Mouse (Mus musculus) CH12.LX (cell line): ENCODE data around the gene Olfr469.
"Not testable (repeated sequence)": the region's sequence is repeated elsewhere in the genome, so short reads cannot be mapped to it uniquely, and the experiment has no call there.

Source experiments
- CTCF ChIP-seq, 2 experiments: IDR thresholded peaks in 1 of 2; conservative IDR thresholded peaks in 1 of 2; 2 replicates each; pipeline ENCODE4 v1.5.1; 2011 to 2012; ENCODE audit warnings: low read depth in 2 of 2, low read length in 2 of 2, improper control_type of control experiment in 1 of 2, inconsistent platforms in 1 of 2, mild to moderate bottlenecking in 1 of 2, moderate library complexity in 1 of 2
- EP300 ChIP-seq: IDR thresholded peaks from 2 replicates; pipeline ENCODE4 v1.6.1; 2011; ENCODE audit warnings: low read length, improper control_type of control experiment
- RAD21 ChIP-seq: IDR thresholded peaks from 2 replicates; pipeline ENCODE4 v1.6.1; 2011; ENCODE audit warnings: low read depth, mild to moderate bottlenecking, low read length, improper control_type of control experiment, moderate library complexity
- UBTF ChIP-seq: IDR thresholded peaks from 2 replicates; pipeline ENCODE4 v1.6.1; 2012; ENCODE audit warnings: low read depth, mild to moderate bottlenecking, inconsistent platforms, low read length, improper control_type of control experiment, moderate library complexity
- ZKSCAN1 ChIP-seq: IDR thresholded peaks from 2 replicates; pipeline ENCODE4 v1.6.1; 2012; ENCODE audit warnings: low read depth, inconsistent platforms, low read length, improper control_type of control experiment, borderline replicate concordance

DNA sequence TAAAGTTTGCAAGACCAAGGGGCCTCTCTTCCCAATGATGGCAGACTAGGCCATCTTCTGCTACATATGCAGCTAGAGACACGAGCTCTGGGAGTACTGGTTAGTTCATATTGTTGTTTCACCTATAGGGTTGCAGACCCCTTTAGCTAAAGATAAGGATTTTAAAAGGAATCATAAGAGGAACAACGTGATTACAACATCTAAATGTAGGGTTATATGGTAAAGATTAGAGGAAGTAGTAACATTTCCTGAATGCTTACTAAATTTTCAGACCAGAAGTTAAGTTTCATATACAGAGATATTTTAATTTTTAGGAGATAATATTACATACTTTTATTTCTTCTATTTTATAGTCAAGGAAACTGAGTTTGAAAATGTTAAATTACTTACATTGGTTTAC, 1.5 kb downstream of the Olfr469 start:
- not testable (repeated sequence) for TF ChIP-seq CTCF (conservative IDR thresholded peaks at IDR 0.05 in 1 of 2, IDR thresholded peaks at IDR 0.05 in 1 of 2; ENCODE audit: low read depth in 2 of 2, low read length in 2 of 2); UBTF; EP300; ZKSCAN1; RAD21
